Mouse (Mus musculus) heart, postnatal 14 days (tissue): ENCODE data around the gene Cyp4f16. TPM values are rescaled to one million over a fixed set of nuclear protein-coding genes. Genes with fewer than 3 reads are reported as not detected.
"Not testable (repeated sequence)": the region's sequence is repeated elsewhere in the genome, so short reads cannot be mapped to it uniquely, and the experiment has no call there.

Experiments
- DNase-seq, 2 experiments: peaks; one replicate each; pipeline ENCODE4 v3.0.0; 2021 to 2022
- intact Hi-C: fragments of 180-260 bp; cut with DNase I; formaldehyde crosslinking; loops from one replicate; pipeline ENCODE4 v1.15.1; 2025
- total RNA-seq, 2 experiments: library from RNA; stranded (reverse); gene quantifications; 2 replicates each; pipeline ENCODE4 v1.2.3; 2021

The Cyp4f16 gene
- total RNA-seq, 2 experiments from 2014 or later = 6.5 to 10.7 TPM

DNA sequence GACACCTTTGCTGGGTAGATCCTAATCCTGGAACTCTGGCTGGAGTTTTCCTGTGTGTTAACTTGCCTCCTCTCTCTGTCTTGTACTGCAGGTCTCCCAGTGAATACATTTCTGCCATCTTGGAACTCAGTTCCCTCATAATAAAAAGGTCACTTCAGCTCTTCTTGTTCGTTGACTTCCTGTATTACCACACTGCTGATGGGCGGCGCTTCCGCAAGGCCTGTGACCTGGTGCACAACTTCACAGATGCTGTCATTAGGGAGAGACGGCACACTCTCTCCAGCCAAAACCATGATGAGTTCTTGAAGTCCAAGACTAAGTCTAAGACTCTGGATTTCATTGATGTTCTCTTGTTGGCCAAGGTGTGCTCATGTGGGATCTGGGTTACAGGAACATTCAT lies 8.4 kb downstream of the Cyp4f16 start:
- DNase-seq, intact Hi-C loops: not testable (repeated sequence)

DNA sequence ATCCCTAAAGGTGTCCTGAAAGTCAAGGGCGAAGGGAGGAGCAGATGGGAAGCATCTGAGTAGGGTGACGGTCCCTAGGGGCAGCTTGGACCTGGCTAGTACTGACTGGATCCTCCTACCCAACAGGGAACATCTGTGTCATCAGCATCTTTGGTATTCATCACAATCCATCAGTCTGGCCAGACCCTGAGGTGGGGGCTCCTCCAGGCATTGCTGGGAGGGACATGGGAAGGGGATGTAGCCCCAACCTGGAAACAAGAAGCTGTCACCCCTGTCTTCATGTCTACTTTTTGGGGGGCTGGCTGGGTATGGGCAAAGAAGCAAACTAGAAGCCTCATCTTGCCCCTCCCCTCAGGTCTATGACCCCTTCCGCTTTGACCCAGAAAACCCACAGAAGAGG lies 14.0 kb downstream of the Cyp4f16 start:
- not testable (repeated sequence) for DNase-seq
- intact Hi-C loops = loop anchor here (5.0 kb wide), 1 partner anchor 132 kb away; no protein-coding TSS in a partner anchor

DNA sequence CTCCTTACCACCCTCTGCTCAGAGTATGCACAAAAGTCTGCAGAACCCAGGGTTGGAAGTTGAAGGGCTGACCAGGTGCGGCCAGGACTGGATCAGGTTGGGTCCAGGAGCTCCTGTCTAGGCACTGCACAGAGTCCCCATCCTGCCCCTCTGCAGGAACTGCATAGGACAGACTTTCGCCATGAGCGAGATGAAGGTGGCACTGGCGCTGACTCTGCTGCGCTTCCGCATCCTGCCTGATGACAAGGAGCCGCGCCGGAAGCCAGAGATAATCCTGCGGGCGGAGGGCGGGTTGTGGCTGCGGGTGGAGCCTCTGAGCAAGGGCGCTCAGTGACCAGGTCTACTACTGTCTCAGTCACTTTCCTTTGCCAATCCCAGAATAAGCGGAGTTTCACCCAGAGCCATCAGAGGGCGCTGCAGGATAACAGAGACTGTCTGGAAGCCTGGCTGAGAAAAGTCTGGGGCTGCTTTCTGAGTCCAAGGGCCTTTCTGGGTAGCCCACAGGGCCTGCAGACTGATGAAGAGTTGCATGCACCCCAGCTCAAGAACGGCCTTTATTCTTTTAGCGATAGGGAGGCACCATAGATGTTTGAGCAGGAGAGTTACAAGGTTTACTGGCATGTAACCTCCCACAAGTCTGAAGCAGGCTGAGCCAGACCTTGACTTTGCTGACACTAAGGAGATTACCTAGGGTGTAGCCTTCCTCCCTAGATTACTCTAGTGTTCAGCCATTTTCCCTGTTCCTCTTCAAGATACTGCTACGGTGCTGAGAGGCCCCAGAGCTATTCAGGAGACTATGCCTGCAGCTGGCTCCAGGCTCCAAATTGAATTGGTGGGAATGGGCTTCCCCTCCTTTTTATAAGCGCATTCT lies 14.8 kb downstream of the Cyp4f16 start:
- intact Hi-C loops = loop anchor here (5.0 kb wide), 1 partner anchor 131 kb away; no protein-coding TSS in a partner anchor
- DNase-seq = peak; percentile 67 to 79

DNA sequence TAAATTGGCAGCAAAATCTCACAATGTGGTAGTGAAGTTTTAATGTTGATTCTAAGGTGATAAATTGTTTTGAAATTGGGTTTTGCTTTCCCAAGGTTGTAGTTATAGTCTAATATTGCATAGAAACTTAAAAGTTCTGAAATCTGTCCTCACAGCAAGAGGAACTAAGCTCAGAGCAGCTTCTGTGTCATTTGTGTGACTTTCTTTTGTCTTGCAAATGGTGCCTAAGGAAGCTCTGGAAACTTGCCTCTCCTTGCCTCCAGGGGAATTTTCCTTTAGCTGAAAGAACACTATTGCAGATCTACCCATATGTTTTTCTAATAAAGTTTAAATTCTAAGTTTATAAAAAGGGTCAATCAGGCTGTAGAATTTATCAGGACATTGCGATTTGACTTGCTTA lies 16.7 kb downstream of the Cyp4f16 start:
- intact Hi-C loops = loop anchor here (5.0 kb wide), 1 partner anchor 129 kb away; no protein-coding TSS in a partner anchor
- DNase-seq = not testable (repeated sequence)

DNA sequence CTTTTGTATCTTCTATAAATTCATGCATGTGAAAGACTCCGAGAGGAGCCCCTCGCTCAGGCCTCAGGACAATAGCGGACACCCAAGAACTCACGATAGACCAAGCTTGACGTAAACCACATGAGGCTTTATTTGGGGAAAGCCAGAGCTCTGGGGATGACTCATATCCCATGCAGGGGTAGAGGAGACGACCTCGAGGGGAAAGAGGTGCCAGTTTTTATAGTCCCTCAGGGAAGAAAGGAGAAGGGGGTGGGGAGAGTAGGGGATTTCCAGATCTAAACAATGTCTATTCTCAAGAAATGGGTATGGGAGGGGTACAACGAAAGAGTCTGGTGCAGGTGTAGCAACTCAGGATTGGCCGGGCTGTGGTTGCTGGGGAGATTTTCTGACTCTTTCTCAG lies 18.0 kb downstream of the Cyp4f16 start:
- intact Hi-C loops = loop anchor here (5.0 kb wide), 1 partner anchor 128 kb away; no protein-coding TSS in a partner anchor
- DNase-seq = not testable (repeated sequence)

DNA sequence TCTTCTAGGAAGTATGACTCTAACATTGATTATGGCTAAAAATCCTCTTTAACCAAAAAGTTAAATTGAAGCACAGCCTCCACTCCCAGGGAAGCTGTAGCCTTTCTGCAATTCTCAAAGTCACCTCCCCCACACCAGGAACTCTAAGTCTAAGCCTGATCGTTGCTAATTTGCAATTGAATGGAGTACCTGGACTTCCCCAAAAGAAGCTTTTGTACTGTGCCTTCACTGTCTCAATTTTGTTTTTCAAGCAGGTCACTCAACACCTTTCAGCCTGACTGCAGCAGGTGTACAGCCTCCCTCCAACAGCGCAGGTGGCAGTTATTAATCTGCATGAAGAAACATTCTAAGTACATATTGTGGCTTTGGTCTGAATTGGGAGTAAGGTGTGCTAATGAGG lies 26.9 kb downstream of the Cyp4f16 start:
- DNase-seq, intact Hi-C loops: not testable (repeated sequence)

DNA sequence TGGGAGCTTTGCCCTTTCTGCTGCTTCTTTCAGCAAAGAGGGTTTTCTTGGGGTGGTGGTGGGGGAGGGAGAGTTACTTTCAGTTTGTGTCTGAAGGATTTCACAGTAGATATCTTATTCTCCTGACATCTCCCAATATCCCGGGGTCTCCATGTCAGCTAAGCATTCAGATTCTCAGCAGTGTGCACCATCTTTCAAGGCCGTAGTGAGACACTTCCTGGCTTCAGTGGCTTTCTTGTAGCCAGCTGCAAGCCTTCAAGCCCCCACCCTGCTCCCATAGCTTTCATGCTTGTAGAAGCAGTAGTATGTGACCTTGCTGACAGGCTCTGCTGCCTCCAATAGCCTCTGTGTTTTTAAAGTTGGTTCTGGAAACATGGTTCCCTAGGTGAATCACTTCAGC lies 36.9 kb downstream of the Cyp4f16 start:
- intact Hi-C loops = not testable (repeated sequence)

DNA sequence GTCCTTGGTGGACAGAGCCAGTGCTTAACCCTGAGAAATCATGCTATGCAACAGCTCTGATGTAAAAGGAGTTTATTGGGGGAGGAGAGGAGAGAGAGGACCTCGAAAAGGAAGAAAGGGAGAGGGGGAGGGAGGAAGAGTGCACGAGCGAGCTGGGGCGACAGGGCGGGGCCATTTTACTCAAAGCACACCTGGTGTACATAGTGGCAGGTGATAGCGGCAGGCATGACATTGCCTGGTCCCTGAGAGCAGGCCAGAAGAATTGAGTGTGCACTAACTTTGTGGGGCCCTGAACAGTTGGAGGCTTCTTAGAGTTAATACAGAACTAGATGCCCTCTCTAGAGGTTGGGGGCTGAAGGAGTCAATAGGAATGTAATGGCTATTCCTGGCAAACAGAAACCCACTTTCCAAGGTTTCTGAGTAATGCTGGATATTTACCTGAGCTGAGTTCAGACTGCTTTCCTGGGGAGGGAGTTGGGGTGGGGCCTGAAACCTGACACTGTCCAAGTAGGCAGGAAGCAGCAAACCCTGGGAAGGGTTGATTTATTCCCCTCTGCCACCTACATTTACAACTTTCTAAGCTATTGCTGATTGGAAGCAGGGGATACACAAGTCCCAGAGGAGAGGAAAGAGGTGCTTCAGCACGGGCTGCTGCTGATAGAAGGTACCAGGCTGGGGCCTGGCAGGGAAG lies 41.3 kb downstream of the Cyp4f16 start:
- no peak for DNase-seq
- intact Hi-C loops = no loop called here

More for the DNA sequence above, 36.9 kb downstream of the Cyp4f16 start:
- DNase-seq = not testable (repeated sequence)

DNA sequence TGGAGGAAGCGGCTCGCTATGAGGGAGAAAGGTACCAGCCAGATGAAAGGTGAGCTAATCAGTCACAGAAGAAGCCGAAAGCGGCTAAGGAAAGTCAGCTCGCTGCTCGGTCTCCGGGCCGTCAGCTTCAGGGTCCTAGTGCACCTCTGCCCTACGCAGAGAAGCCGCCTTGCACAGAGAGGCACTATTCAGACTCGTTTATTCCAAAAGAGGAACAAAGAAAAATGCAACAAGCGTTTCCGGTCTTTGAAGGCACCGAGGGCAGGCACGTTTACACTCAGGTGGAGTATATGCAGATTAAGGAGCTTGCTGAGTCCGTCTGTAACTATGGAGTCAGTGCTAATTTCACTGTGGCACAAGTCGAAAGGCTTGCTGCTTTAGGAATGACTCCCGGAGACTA lies 60.1 kb downstream of the Cyp4f16 start:
- no peak for DNase-seq
- intact Hi-C loops = no loop called here

Other genes with a start within 250 kb of the Cyp4f16 start
- gene Akap8, start 215.3 kb upstream of the Cyp4f16 start, total RNA-seq = 10 to 100 TPM; 50.0 to 62.5 TPM
- gene Akap8l, start 186.0 kb upstream of the Cyp4f16 start, total RNA-seq = 10 to 100 TPM; 49.2 to 57.1 TPM
- 10 to 100 TPM; 22.4 to 23.4 TPM for gene Wiz, start 147.1 kb upstream of the Cyp4f16 start, total RNA-seq
- gene Rasal3, start 133.0 kb upstream of the Cyp4f16 start, total RNA-seq = 1 to 10 TPM; 1.3 to 4.7 TPM
- gene Pglyrp2, start 112.4 kb upstream of the Cyp4f16 start, total RNA-seq = under 1 TPM; 0.24 to 0.93 TPM
- gene Cyp4f39, start 83.8 kb upstream of the Cyp4f16 start, total RNA-seq = under 1 TPM; 0.22 to 0.48 TPM
- 1 to 10 TPM; 5.2 to 6.7 TPM for gene Cyp4f17, start 30.5 kb upstream of the Cyp4f16 start, total RNA-seq
- gene Cyp4f37, start 84.8 kb downstream of the Cyp4f16 start, total RNA-seq = not detected
- not detected for gene Cyp4f40, start 122.3 kb downstream of the Cyp4f16 start, total RNA-seq
- not detected for gene Cyp4f15, start 149.1 kb downstream of the Cyp4f16 start, total RNA-seq